Mouse (Mus musculus) kidney, embryonic 16.5 days (tissue): ENCODE data around the gene Tbxas1. TPM values are rescaled to one million over a fixed set of nuclear protein-coding genes. Genes with fewer than 3 reads are reported as not detected.
A peak's percentile ranks its signal among the peaks of the same experiment; 100 is the strongest.

Experiments used
- ATAC-seq: fragments of 200-750 bp; cut with Nextera tagmentation; 2 replicates; pipeline ENCODE4 v1.8.0; 2017; ENCODE audit warnings: moderate TSS enrichment; ENCODE audit not compliant: low FRiP score, low TSS enrichment
- H3K27ac ChIP-seq: fragments of 300-500 bp; sonication (generic); 2 replicates; pipeline ENCODE4 v1.5.1; 2014; ENCODE audit warnings: low read length
- H3K27me3 ChIP-seq: fragments of 300-500 bp; sonication (generic); 2 replicates; pipeline ENCODE4 v1.6.1; 2014; ENCODE audit warnings: low read length, control low read depth, mixed read lengths; ENCODE audit not compliant: insufficient read depth
- H3K36me3 ChIP-seq: fragments of 300-500 bp; sonication (generic); 2 replicates; pipeline ENCODE4 v1.6.1; 2014; ENCODE audit warnings: low read length, control low read depth, mixed read lengths; ENCODE audit not compliant: insufficient read depth
- H3K4me1 ChIP-seq: fragments of 300-500 bp; sonication (generic); 2 replicates; pipeline ENCODE4 v1.6.1; 2014; ENCODE audit warnings: low read length, control low read depth, mixed read lengths; ENCODE audit not compliant: insufficient read depth
- H3K4me2 ChIP-seq: fragments of 300-500 bp; sonication (generic); replicated peaks from 2 replicates; pipeline ENCODE4 v1.6.1; 2014; ENCODE audit warnings: low read depth, low read length
- H3K4me3 ChIP-seq: fragments of 300-500 bp; sonication (generic); 2 replicates; pipeline ENCODE4 v1.5.1; 2014; ENCODE audit warnings: mild to moderate bottlenecking, low read length
- H3K9ac ChIP-seq: fragments of 300-500 bp; sonication (generic); replicated peaks from 2 replicates; pipeline ENCODE4 v1.6.1; 2014; ENCODE audit warnings: low read length
- H3K9me3 ChIP-seq: fragments of 300-500 bp; sonication (generic); 2 replicates; pipeline ENCODE4 v1.6.1; 2016; ENCODE audit warnings: low read length, control low read depth
- WGBS: fragments of 180-500 bp; shearing (Covaris S2); extraction: QIAGEN DNeasy Blood & Tissue Kit; methylation state at CpG from one replicate; pipeline ENCODE4 v1.1.7; 2014; 5-methylcytosine and 5-hydroxymethylcytosine counted together
- polyA plus RNA-seq: library from polyadenylated mRNA; unstranded; fragments of >200 nt; fragmentation: Nextera tagmentation; extraction: Ambion mirVana; gene quantifications from 2 replicates; pipeline ENCODE4 v1.2.1, GENCODE M21; 2015

Tbxas1 gene
- polyA plus RNA-seq, 1 experiment from 2014 or later = 9.2 TPM

- 81% methylated on average over 4 of the region's 4 CpGs for WGBS
- no peak overlapping the region for H3K4me2 ChIP-seq
These were observed 177.4 kb downstream of the Tbxas1 start for GRCm38 (mm10) chr6:39052636-39053035.

GRCm38 (mm10) chr6:39054206-39054864 lies 179.1 kb downstream of the Tbxas1 start:
- Histone ChIP-seq H3K27ac (no peak overlapping the region), H3K4me2 (no peak overlapping the region), H3K9ac (no peak overlapping the region), H3K9me3 (no peaks in the 10 kb centered on the region), H3K4me1 (peaks cover 26% of the 10 kb centered on the region), H3K27me3 (0 out of 2 replicates have a peak, but pooled peaks cover 4% of the 10 kb centered on the region), H3K4me3 (no peak overlapping the region), H3K36me3 (no peaks in the 10 kb centered on the region)
- ATAC-seq = no peak; the same call in 1 of the 2 replicates
- WGBS = 56% methylated on average over 13 of the region's 13 CpGs

More at GRCm38 (mm10) chr6:39052636-39053035, 177.4 kb downstream of the Tbxas1 start:
- no peak overlapping the region for H3K27ac ChIP-seq
- ATAC-seq = no peak
- peaks cover 24% of the 10 kb centered on the region for H3K4me1 ChIP-seq
- no peak overlapping the region for H3K9ac ChIP-seq
- no peak overlapping the region for H3K4me3 ChIP-seq
- H3K27me3 ChIP-seq = 0 out of 2 replicates have a peak, but pooled peaks cover 4% of the 10 kb centered on the region
- no peaks in the 10 kb centered on the region for H3K9me3 ChIP-seq
- no peaks in the 10 kb centered on the region for H3K36me3 ChIP-seq

- ATAC-seq = no peak
- 70% methylated on average over 6 of the region's 6 CpGs for WGBS
- H3K9me3 ChIP-seq = no peaks in the 10 kb centered on the region
These were observed 179.8 kb downstream of the Tbxas1 start for GRCm38 (mm10) chr6:39054878-39055508.

GRCm38 (mm10) chr6:39055831-39056261 lies 180.6 kb downstream of the Tbxas1 start:
- Histone ChIP-seq H3K27ac (no peak overlapping the region), H3K36me3 (no peaks in the 10 kb centered on the region), H3K4me3 (no peak overlapping the region), H3K4me2 (no peak overlapping the region), H3K27me3 (0 out of 2 replicates have a peak, but pooled peaks cover 4% of the 10 kb centered on the region), H3K9ac (no peak overlapping the region), H3K4me1 (peaks cover 39% of the 10 kb centered on the region), H3K9me3 (no peaks in the 10 kb centered on the region)
- no peak for ATAC-seq
- WGBS = 55% methylated on average over 7 of the region's 7 CpGs

More at GRCm38 (mm10) chr6:39054878-39055508, 179.8 kb downstream of the Tbxas1 start:
- H3K4me2 ChIP-seq = no peak overlapping the region
- no peak overlapping the region for H3K4me3 ChIP-seq
- peaks cover 32% of the 10 kb centered on the region for H3K4me1 ChIP-seq
- H3K27ac ChIP-seq = no peak overlapping the region
- no peaks in the 10 kb centered on the region for H3K36me3 ChIP-seq
- 0 out of 2 replicates have a peak, but pooled peaks cover 4% of the 10 kb centered on the region for H3K27me3 ChIP-seq
- no peak overlapping the region for H3K9ac ChIP-seq

- Histone ChIP-seq H3K4me2 (no peak overlapping the region), H3K4me1 (peaks cover 34% of the 10 kb centered on the region), H3K9me3 (no peaks in the 10 kb centered on the region), H3K4me3 (no peak overlapping the region), H3K36me3 (no peaks in the 10 kb centered on the region), H3K27ac (no peak overlapping the region), H3K27me3 (0 out of 2 replicates have a peak, but pooled peaks cover 4% of the 10 kb centered on the region), H3K9ac (no peak overlapping the region)
- WGBS = 91% methylated on average over 1 of the region's 1 CpGs
- no peak for ATAC-seq
These were observed 182.0 kb downstream of the Tbxas1 start for GRCm38 (mm10) chr6:39057161-39057560.

GRCm38 (mm10) chr6:39058389-39058788 lies 183.2 kb downstream of the Tbxas1 start:
- peaks cover 29% of the 10 kb centered on the region for H3K4me1 ChIP-seq
- WGBS = 60% methylated on average over 3 of the region's 3 CpGs
- H3K9ac ChIP-seq = no peak overlapping the region
- no peak overlapping the region for H3K4me3 ChIP-seq
- no peaks in the 10 kb centered on the region for H3K9me3 ChIP-seq
- H3K27ac ChIP-seq = peak overlapping the region; percentile 18; the same call in 1 of the 2 replicates
- no peak for ATAC-seq
- H3K36me3 ChIP-seq = no peaks in the 10 kb centered on the region
- H3K4me2 ChIP-seq = no peak overlapping the region
- H3K27me3 ChIP-seq = 0 out of 2 replicates have a peak, but pooled peaks cover 4% of the 10 kb centered on the region

- peaks cover 29% of the 10 kb centered on the region for H3K4me1 ChIP-seq
- WGBS = 23% methylated on average over 3 of the region's 3 CpGs
- no peak overlapping the region for H3K4me3 ChIP-seq
- H3K27me3 ChIP-seq = 0 out of 2 replicates have a peak, but pooled peaks cover 2% of the 10 kb centered on the region
- ATAC-seq = no peak
- no peaks in the 10 kb centered on the region for H3K9me3 ChIP-seq
- no peaks in the 10 kb centered on the region for H3K36me3 ChIP-seq
- no peak overlapping the region for H3K9ac ChIP-seq
- H3K4me2 ChIP-seq = no peak overlapping the region
- peak overlapping the region; percentile 80 for H3K27ac ChIP-seq
These were observed 183.7 kb downstream of the Tbxas1 start for GRCm38 (mm10) chr6:39058936-39059335.

GRCm38 (mm10) chr6:39059547-39060497 lies 184.6 kb downstream of the Tbxas1 start:
- H3K4me2 ChIP-seq = no peak overlapping the region
- WGBS = 51% methylated on average over 12 of the region's 12 CpGs
- peak overlapping the region; percentile 80 for H3K27ac ChIP-seq
- peaks cover 26% of the 10 kb centered on the region for H3K4me1 ChIP-seq
- H3K36me3 ChIP-seq = no peaks in the 10 kb centered on the region
- H3K9me3 ChIP-seq = no peaks in the 10 kb centered on the region
- H3K9ac ChIP-seq = no peak overlapping the region
- no peaks in the 10 kb centered on the region for H3K27me3 ChIP-seq
- peak; percentile 53 for ATAC-seq
- no peak overlapping the region for H3K4me3 ChIP-seq

GRCm38 (mm10) chr6:39061180-39061579 lies 186.0 kb downstream of the Tbxas1 start:
- H3K27me3 ChIP-seq = no peaks in the 10 kb centered on the region
- H3K9me3 ChIP-seq = no peaks in the 10 kb centered on the region
- no peak overlapping the region for H3K4me3 ChIP-seq
- H3K4me2 ChIP-seq = no peak overlapping the region
- H3K27ac ChIP-seq = no peak overlapping the region
- WGBS = 48% methylated on average over 4 of the region's 4 CpGs
- H3K36me3 ChIP-seq = no peaks in the 10 kb centered on the region
- no peak overlapping the region for H3K9ac ChIP-seq
- ATAC-seq = no peak
- H3K4me1 ChIP-seq = peaks cover 19% of the 10 kb centered on the region
